Mouse (Mus musculus) 416B (cell line): ENCODE measurements at regions not wholly inside any gene's neighbourhood (a gene's known extent, or its start where the extent isn't known, plus 50 kb on each side); places are given as distances from the start of the nearest gene placed in this dataset.

Experiments
- DNase-seq: peaks from one replicate; pipeline ENCODE4 v3.0.0; 2011; ENCODE audit warnings: low read depth

DNA sequence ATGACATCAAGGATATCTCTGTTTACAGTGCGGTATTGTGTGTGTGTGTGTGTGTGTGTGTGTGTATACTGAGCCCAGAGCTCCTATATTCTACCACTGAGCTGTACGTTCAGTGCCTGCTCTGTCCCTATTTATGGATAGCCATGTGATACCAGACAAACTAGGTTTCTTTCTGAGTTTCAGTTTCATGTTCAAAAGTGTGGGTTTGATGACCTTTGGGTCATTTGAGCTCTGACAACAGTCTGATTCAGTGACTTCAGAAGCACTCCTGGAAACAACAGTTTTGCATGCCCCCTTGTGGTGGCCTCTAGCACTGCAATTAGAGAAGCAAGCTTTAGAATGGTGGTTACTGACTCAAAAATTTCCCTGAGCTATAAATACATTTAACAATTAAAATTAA, 50.9 kb upstream of the Tent2 start:
- DNase-seq, result peak; percentile 80

DNA sequence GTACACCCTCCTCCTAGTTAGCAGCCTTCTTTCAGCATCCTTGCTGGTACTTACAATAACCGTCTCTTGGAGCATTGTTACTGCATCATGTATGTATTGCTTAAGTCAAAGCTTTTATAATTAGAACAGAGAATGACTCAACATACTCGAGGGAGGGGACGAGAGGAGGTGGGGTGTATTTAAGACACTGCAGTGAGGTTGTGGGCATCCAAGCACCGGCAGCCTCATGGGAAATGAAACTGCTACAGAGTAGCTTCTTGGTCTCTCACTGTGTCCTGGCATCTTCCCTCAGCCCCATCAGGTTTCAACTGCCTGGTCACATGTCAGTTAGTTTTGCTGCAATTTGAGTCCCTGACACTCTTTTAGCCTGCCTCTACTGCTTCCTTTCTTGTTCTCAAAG, 50.7 kb upstream of the Homer1 start:
- DNase-seq, result peak; percentile 37
